In genomic region chr10:86301593-86302317, GRCm38 (mm10) we compare ENCODE assay signal across 8 mouse cellular contexts. TPM values are rescaled to one million over a fixed set of nuclear protein-coding genes. Genes with fewer than 3 reads are reported as not detected.
DNase-seq lines count a peak whose midpoint lies in the region; ATAC-seq lines count a peak whose summit lies in the region.

No protein-coding gene starts in this region.

- no peaks in the 10 kb centered on the region for H3K36me3 ChIP-seq in forebrain, embryonic 15.5 days
- no peaks in the 10 kb centered on the region for H3K36me3 ChIP-seq in midbrain, embryonic 15.5 days (replicated peaks)

- no peaks in the 10 kb centered on the region for H3K9me3 ChIP-seq in forebrain, embryonic 15.5 days
- H3K9me3 ChIP-seq in midbrain, embryonic 15.5 days = no peaks in the 10 kb centered on the region

- peak overlapping the region; percentile 48 for H3K4me3 ChIP-seq in forebrain, embryonic 15.5 days
- peak overlapping the region; percentile 50 for H3K4me3 ChIP-seq in midbrain, embryonic 15.5 days

- H3K27ac ChIP-seq in forebrain, embryonic 15.5 days (replicated peaks) = no peak overlapping the region
- no peak overlapping the region for H3K27ac ChIP-seq in midbrain, embryonic 15.5 days

- peak; percentile 18 for DNase-seq in embryo, embryonic 10.5 days (ENCODE audit: low spot score)
- no peak for DNase-seq in embryo, embryonic 9.5 days (ENCODE audit: extremely low spot score)
- peak; percentile 54 for DNase-seq in kidney, postnatal 10 days
- DNase-seq in thymus, adult 18-20 months = no peak
- DNase-seq in frontal cortex, adult 2 months (ENCODE audit: extremely low spot score in 1 of 2, low spot score in 1 of 2) = no peak

- peaks cover 37% of the 10 kb centered on the region for H3K4me1 ChIP-seq in forebrain, embryonic 15.5 days
- peaks cover 36% of the 10 kb centered on the region for H3K4me1 ChIP-seq in midbrain, embryonic 15.5 days

- H3K9ac ChIP-seq in forebrain, embryonic 15.5 days (replicated peaks) = no peak overlapping the region
- no peak overlapping the region for H3K9ac ChIP-seq in midbrain, embryonic 15.5 days

- H3K4me2 ChIP-seq in forebrain, embryonic 15.5 days (replicated peaks) = peak overlapping the region; percentile 95
- H3K4me2 ChIP-seq in midbrain, embryonic 15.5 days = peak overlapping the region; percentile 99

- 37% methylated on average over 4 of the region's 4 CpGs for WGBS in forebrain, embryonic 15.5 days
- WGBS in midbrain, embryonic 15.5 days = 26% methylated on average over 4 of the region's 4 CpGs

- no peak for ATAC-seq in forebrain, embryonic 15.5 days (replicated peaks)
- ATAC-seq in midbrain, embryonic 15.5 days (replicated peaks) = no peak
- no peak for ATAC-seq in erythroblast, adult 5-6 weeks (replicated peaks; ENCODE audit: low FRiP score, poor library complexity, severe bottlenecking)

- 0 out of 2 replicates have a peak, but pooled peaks cover 3% of the 10 kb centered on the region for H3K27me3 ChIP-seq in forebrain, embryonic 15.5 days
- H3K27me3 ChIP-seq in midbrain, embryonic 15.5 days (replicated peaks) = no peaks in the 10 kb centered on the region

RNA-seq across cellular contexts. Expression of gene Timp3, which starts 1.6 kb away (rescaled TPM):
- polyA plus RNA-seq in forebrain, embryonic 15.5 days (2015; fragmentation: Nextera tagmentation; extraction: Ambion mirVana) = 15.8 and 16.9 TPM in 2 replicates
- 31.1 and 33.9 TPM in 2 replicates for polyA plus RNA-seq in midbrain, embryonic 15.5 days (2015; fragmentation: Nextera tagmentation; extraction: Ambion mirVana)
- 59.6 and 65.5 TPM in 2 replicates for polyA plus RNA-seq in frontal cortex, adult 2 months (2012; rRNA removed)
- 0.42 TPM in 1 of 2 replicates, not detected in the other for total RNA-seq in erythroblast, adult 5-6 weeks (2015; ENCODE audit: low replicate concordance)
- 0.77 and 0.84 TPM in 2 replicates for total RNA-seq in erythroblast, adult 5-6 weeks (2017; ENCODE audit: low replicate concordance)

Comparison
In these comparisons a context has a peak if more than half of its experiments do, and no peak if none do; other contexts are left out.
1. DNase-seq: peak in embryo, embryonic 10.5 days (single experiment) and kidney, postnatal 10 days (single experiment); none in embryo, embryonic 9.5 days (single experiment), thymus, adult 18-20 months (0 of 2) and frontal cortex, adult 2 months (0 of 2).